Mouse (Mus musculus): ENCODE data around the gene Rpl28. TPM values are rescaled to one million over a fixed set of nuclear protein-coding genes. Genes with fewer than 3 reads are reported as not detected.
"Not testable (repeated sequence)": the region's sequence is repeated elsewhere in the genome, so short reads cannot be mapped to it uniquely, and the experiment has no call there.

Rpl28 gene
- polyA plus RNA-seq, 1 experiment from 2014 or later: 203 TPM

DNA sequence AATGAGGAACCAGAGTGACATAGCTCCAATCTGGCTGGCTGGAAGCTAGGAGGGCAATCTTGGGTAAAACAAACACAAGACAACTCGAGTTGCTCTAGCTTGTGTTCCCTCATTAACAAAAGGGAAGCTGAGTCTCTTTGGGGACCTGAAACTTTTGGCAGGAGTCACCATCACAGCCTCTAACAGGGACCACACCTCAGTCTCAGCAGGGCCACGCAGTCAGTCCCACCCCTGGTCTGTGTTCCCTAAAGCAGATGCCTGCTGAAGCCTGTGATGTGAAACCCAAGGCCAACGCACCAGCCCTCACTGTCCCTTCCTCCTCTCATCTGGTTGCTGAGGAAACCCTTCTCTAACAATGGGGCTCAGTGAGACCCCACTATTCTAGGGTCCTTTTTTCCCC, 10.5 kb upstream of the Rpl28 start:
- Histone ChIP-seq H3K27me3 (ENCODE audit: control insufficient read depth, insufficient read depth, low read length) (peaks cover 22% of the 10 kb centered on the region), H3K9me3 (ENCODE audit: control insufficient read depth, low read length) (no peaks in the 10 kb centered on the region), H3K9ac (ENCODE audit: low read length) (no peak overlapping the region), H3K36me3 (ENCODE audit: control insufficient read depth, insufficient read depth, low read length) (no peaks in the 10 kb centered on the region), H3K27ac (ENCODE audit: low read depth, low read length) (no peak overlapping the region), H3K4me1 (ENCODE audit: control insufficient read depth, insufficient read depth, low read length) (peaks cover 5% of the 10 kb centered on the region), H3K4me3 (ENCODE audit: low read depth, low read length) (no peak overlapping the region), H3K4me2 (no peak overlapping the region)
- WGBS: 51% methylated on average over 3 of the region's 3 CpGs
- no peak for DNase-seq (ENCODE audit: low spot score, missing footprints)
- no peak for ATAC-seq (ENCODE audit: low FRiP score)

DNA sequence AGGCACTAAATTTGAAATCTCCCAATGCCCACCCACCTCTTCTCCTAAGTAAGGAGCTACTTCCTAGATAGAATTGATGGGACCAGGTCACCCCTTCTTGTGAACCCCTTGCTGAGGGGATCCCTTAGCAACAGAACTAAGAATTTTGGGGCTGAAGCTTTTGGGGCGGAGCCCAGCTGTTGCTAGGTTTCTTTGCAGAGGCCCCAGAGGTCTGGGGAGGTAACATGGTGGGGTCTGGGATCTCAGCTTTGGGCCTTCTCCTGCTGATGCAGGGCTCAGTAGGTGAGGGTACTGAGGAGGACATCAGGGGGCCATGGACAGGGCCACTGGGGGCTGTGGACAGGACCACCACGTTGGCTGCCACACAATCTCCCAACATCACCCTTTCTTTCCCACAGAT, 9.9 kb upstream of the Rpl28 start, which contains the start of the genes Il11 and Tmem190:
Il11 (minus strand) TSS at position 101 of the 400 bp plus-strand sequence.
Tmem190 (plus strand) TSS at position 179 of the 400 bp plus-strand sequence.
- no peak for ATAC-seq (ENCODE audit: low FRiP score)
- Histone ChIP-seq H3K27ac (ENCODE audit: low read depth, low read length) (no peak within 1 kb of the TSS), H3K27me3 (ENCODE audit: control insufficient read depth, insufficient read depth, low read length) (peaks cover 16% of the 10 kb centered on the region), H3K9ac (ENCODE audit: low read length) (no peak within 1 kb of the TSS), H3K4me1 (ENCODE audit: control insufficient read depth, insufficient read depth, low read length) (0 out of 2 replicates have a peak, but pooled peaks cover 1% of the 10 kb centered on the region), H3K4me2 (no peak within 1 kb of the TSS), H3K9me3 (ENCODE audit: control insufficient read depth, low read length) (no peaks in the 10 kb centered on the region), H3K4me3 (ENCODE audit: low read depth, low read length) (no peak within 1 kb of the TSS), H3K36me3 (ENCODE audit: control insufficient read depth, insufficient read depth, low read length) (no peaks in the 10 kb centered on the region)
- WGBS: 75% methylated on average over 2 of the region's 2 CpGs
- no peak for DNase-seq (ENCODE audit: low spot score, missing footprints)

DNA sequence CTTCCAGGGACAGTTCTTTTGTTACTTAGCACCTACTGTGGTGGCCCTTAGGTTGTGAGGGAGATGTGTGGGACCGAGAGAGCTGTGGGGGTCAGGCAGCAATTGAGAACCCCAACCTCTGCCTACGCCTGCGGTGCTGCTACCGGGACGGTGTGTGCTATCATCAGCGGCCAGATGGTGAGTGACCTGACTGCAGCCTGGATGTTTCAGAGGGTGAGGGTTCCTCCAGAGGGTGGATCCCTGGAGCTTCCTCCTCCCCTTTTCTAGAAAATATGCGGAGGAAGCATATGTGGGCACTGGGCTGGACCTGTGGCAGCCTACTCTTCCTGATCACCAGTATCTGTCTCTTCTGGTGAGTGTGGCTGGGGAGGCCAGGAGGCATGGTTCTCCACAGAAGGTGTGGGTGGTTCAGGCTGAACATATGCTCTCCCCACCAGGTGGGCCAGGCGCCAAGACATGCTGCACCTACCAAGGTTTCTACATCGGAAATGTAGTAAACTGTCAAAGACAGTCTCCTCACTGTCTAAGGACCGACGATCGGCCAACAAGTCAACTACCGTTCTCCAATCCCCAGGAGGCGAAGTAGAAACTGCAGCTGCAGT, 8.9 kb upstream of the Rpl28 start:
- Histone ChIP-seq H3K4me3 (ENCODE audit: low read depth, low read length) (no peak overlapping the region), H3K9ac (ENCODE audit: low read length) (no peak overlapping the region), H3K27me3 (ENCODE audit: control insufficient read depth, insufficient read depth, low read length) (peaks cover 11% of the 10 kb centered on the region; the same call in 1 of the 2 replicates), H3K27ac (ENCODE audit: low read depth, low read length) (no peak overlapping the region), H3K4me1 (ENCODE audit: control insufficient read depth, insufficient read depth, low read length) (peaks cover 5% of the 10 kb centered on the region), H3K4me2 (no peak overlapping the region), H3K9me3 (ENCODE audit: control insufficient read depth, low read length) (no peaks in the 10 kb centered on the region), H3K36me3 (ENCODE audit: control insufficient read depth, insufficient read depth, low read length) (no peaks in the 10 kb centered on the region)
- DNase-seq (ENCODE audit: low spot score, missing footprints) (no peak), ATAC-seq (ENCODE audit: low FRiP score) (no peak)
- 86% methylated on average over 14 of the region's 14 CpGs for WGBS

DNA sequence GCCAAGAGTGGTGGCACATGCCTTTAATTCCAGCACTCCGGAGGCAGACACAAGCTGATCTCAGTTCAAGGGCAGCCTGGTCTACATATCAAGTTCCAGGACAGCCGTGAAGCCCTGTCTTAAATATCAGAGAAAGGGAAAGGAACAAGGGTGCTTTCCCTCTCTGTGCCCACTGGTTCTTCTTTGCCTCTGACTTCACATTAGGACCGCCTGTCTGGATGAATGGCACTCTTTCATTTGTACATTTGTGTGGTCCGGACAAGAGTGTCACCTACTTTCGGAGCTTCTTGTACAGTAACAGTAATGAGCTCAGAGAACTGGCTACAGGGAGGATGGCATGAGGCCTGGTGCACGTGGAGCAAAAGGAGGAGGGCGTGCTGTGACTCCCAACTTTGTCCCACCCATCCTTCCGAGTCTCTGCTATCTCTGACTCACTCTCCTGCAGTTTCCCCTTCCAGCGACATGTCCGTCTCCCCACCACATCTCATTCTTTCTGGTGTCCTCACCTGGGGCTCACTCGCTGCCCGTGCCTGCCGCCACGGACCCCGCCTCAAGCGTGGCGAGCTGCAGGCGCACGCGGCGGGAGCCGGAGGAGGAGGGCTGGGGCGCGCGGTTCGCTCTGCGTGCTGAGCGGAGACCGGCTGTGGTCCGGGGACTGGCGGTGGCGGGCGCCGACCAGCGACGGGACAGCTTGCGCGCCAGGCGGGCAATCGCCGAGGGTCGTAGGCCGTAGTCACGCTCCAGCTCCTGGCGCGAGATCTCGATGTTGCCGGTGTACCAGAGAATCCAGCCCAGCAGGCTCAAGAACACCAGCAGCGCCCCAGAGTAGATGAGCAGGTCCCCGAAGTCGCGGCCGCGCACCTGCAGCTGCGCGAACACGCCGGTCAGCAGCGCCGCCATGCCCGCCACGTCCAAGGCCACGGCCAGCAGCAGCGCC, 3.9 kb upstream of the Rpl28 start:
- H3K27me3 ChIP-seq (ENCODE audit: control insufficient read depth, insufficient read depth, low read length): peaks cover 11% of the 10 kb centered on the region; the same call in 1 of the 2 replicates
- H3K27ac ChIP-seq (ENCODE audit: low read depth, low read length): peak overlapping the region; percentile 35; the same call in 1 of the 2 replicates
- DNase-seq (ENCODE audit: low spot score, missing footprints) (peak; percentile 97), ATAC-seq (ENCODE audit: low FRiP score) (peak; percentile 61)
- WGBS: 2% methylated on average over 63 of the region's 64 CpGs
- H3K4me1 ChIP-seq (ENCODE audit: control insufficient read depth, insufficient read depth, low read length): peaks cover 8% of the 10 kb centered on the region
- no peaks in the 10 kb centered on the region; the same call in 1 of the 2 replicates for H3K36me3 ChIP-seq (ENCODE audit: control insufficient read depth, insufficient read depth, low read length)
- H3K9ac ChIP-seq (ENCODE audit: low read length): peak overlapping the region; percentile 83
- H3K4me2 ChIP-seq: peak overlapping the region; percentile 84
- no peaks in the 10 kb centered on the region for H3K9me3 ChIP-seq (ENCODE audit: control insufficient read depth, low read length)
- H3K4me3 ChIP-seq (ENCODE audit: low read depth, low read length): peak overlapping the region; percentile 51

DNA sequence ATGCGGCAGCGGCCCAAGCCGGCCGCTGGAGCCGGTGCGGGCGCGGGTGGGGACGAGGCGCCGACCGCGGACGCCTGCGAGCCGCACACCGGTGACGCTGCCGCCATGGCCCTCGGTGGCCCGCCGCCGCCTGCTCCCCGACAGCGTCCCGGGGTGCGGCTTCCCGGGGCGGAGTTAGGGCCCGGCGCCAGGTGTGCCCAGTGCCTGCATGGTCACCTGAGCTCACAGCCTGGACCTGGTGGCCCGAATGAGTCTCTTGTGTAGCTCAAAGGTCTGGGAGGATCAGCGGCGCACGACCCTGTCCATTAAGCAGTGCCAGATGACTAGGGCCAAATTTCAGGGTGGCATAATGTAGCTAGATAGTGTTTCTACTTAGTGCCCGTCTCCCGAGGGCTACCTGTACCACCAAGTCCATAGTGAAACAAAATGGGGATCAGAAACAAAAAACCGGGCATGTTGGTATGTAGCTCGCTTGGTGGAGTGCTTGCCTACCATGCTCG, 3.2 kb upstream of the Rpl28 start, which contains the start of gene Tmem238:
Tmem238 (minus strand) TSS at position 221 of the 500 bp plus-strand sequence.
- H3K36me3 ChIP-seq (ENCODE audit: control insufficient read depth, insufficient read depth, low read length): peaks cover 5% of the 10 kb centered on the region
- no peak for DNase-seq (ENCODE audit: low spot score, missing footprints)
- H3K4me1 ChIP-seq (ENCODE audit: control insufficient read depth, insufficient read depth, low read length): peaks cover 13% of the 10 kb centered on the region
- WGBS: 9% methylated on average over 40 of the region's 40 CpGs
- H3K9me3 ChIP-seq (ENCODE audit: control insufficient read depth, low read length): no peaks in the 10 kb centered on the region
- peak; percentile 6; the same call in 1 of the 2 replicates for ATAC-seq (ENCODE audit: low FRiP score)
- H3K4me3 ChIP-seq (ENCODE audit: low read depth, low read length): peak within 1 kb of the TSS; percentile 51
- peaks cover 11% of the 10 kb centered on the region; the same call in 1 of the 2 replicates for H3K27me3 ChIP-seq (ENCODE audit: control insufficient read depth, insufficient read depth, low read length)
- peak within 1 kb of the TSS; percentile 83 for H3K9ac ChIP-seq (ENCODE audit: low read length)
- H3K27ac ChIP-seq (ENCODE audit: low read depth, low read length): peak within 1 kb of the TSS; percentile 35; the same call in 1 of the 2 replicates
- peak within 1 kb of the TSS; percentile 84 for H3K4me2 ChIP-seq

DNA sequence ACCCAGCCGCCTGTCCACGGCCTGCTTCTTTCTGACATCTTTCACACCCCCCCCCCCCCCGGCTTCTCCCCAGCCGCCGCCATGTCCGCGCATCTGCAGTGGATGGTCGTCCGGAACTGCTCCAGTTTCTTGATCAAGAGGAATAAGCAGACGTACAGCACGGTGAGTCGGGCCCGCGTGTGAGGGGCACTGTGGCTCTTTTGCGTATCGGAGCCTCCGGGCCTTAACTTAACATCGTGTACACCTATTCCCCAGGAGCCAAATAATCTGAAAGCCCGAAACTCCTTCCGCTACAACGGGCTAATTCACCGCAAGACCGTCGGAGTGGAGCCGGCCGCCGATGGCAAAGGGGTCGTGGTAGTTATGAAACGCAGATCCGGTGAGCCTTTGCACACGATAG, 574 bp downstream of the Rpl28 start:
- Histone ChIP-seq H3K4me2 (peak overlapping the region; percentile 76), H3K36me3 (ENCODE audit: control insufficient read depth, insufficient read depth, low read length) (peaks cover 13% of the 10 kb centered on the region), H3K27me3 (ENCODE audit: control insufficient read depth, insufficient read depth, low read length) (peaks cover 10% of the 10 kb centered on the region; the same call in 1 of the 2 replicates), H3K9ac (ENCODE audit: low read length) (peak overlapping the region; percentile 92), H3K4me3 (ENCODE audit: low read depth, low read length) (peak overlapping the region; percentile 70), H3K27ac (ENCODE audit: low read depth, low read length) (peak overlapping the region; percentile 78), H3K4me1 (ENCODE audit: control insufficient read depth, insufficient read depth, low read length) (peaks cover 13% of the 10 kb centered on the region)
- not testable (repeated sequence) for H3K9me3 ChIP-seq (ENCODE audit: control insufficient read depth, low read length); DNase-seq (ENCODE audit: low spot score, missing footprints); ATAC-seq (ENCODE audit: low FRiP score)
- under 1% methylated on average over 30 of the region's 31 CpGs for WGBS

DNA sequence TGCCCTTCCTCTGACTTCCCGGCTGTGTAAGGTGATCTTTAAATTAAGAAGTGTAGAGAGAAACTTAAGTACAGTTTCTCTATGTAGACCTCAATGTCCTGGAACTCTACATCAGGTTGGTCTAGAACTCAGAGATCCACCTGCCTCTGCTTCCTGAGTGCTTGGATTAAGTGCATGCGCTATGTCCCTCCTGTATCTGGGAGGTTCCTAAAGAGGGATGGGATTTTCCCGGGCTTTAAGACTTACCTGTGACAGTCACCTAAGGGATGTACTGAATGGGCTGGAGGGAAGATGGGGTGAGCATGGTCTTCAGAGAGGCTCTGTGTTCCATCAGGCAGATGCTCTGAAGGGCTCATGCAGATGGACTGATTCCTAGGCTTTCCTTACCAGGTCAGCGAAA, 1.0 kb downstream of the Rpl28 start:
- Histone ChIP-seq H3K27ac (ENCODE audit: low read depth, low read length) (no peak overlapping the region), H3K4me3 (ENCODE audit: low read depth, low read length) (peak overlapping the region; percentile 70), H3K9ac (ENCODE audit: low read length) (peak overlapping the region; percentile 92), H3K36me3 (ENCODE audit: control insufficient read depth, insufficient read depth, low read length) (peaks cover 13% of the 10 kb centered on the region), H3K27me3 (ENCODE audit: control insufficient read depth, insufficient read depth, low read length) (peaks cover 6% of the 10 kb centered on the region; the same call in 1 of the 2 replicates), H3K9me3 (ENCODE audit: control insufficient read depth, low read length) (no peaks in the 10 kb centered on the region), H3K4me1 (ENCODE audit: control insufficient read depth, insufficient read depth, low read length) (peaks cover 9% of the 10 kb centered on the region), H3K4me2 (peak overlapping the region; percentile 76)
- 41% methylated on average over 4 of the region's 4 CpGs for WGBS
- ATAC-seq (ENCODE audit: low FRiP score) (no peak), DNase-seq (ENCODE audit: low spot score, missing footprints) (no peak)

DNA sequence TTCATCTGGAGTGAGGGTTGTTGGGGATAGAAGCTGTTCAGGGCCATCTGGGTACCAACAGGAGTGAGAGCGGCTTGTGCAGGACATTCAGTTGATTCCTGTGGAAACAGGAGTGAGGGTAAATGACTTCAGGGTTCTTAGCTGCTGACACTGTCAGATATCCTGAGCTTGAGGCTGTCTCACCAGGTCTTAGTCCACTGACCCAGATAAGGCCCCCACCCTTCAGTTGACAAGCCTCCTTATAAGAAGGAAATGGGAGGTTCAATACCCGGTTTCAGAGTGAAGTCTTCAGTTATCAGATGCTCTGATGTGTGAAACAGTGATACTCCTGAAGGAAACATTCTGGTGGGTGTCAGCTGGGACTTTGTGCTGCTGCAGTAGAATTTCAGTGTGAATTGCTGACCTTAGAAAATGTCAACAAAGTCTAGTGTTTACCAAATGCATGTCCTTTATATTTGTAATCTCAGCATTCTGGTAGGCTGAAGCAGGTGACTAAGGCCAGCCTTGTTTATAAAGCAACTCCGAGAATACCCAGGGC, 2.0 kb downstream of the Rpl28 start:
- Histone ChIP-seq H3K27me3 (ENCODE audit: control insufficient read depth, insufficient read depth, low read length) (peaks cover 3% of the 10 kb centered on the region; the same call in 1 of the 2 replicates), H3K4me3 (ENCODE audit: low read depth, low read length) (no peak overlapping the region), H3K4me1 (ENCODE audit: control insufficient read depth, insufficient read depth, low read length) (peaks cover 6% of the 10 kb centered on the region), H3K27ac (ENCODE audit: low read depth, low read length) (no peak overlapping the region), H3K4me2 (no peak overlapping the region), H3K9me3 (ENCODE audit: control insufficient read depth, low read length) (no peaks in the 10 kb centered on the region), H3K36me3 (ENCODE audit: control insufficient read depth, insufficient read depth, low read length) (peaks cover 13% of the 10 kb centered on the region), H3K9ac (ENCODE audit: low read length) (no peak overlapping the region)
- no peak for ATAC-seq (ENCODE audit: low FRiP score)
- WGBS: 84% methylated on average over 3 of the region's 3 CpGs
- no peak for DNase-seq (ENCODE audit: low spot score, missing footprints)

All from midbrain, embryonic 11.5 days (tissue).